Mouse (Mus musculus) CD8-positive naive resting alpha-beta T cell, adult 2 months (primary cell): ENCODE measurements around the gene Arsg.
A peak's percentile ranks its signal among the peaks of the same experiment; 100 is the strongest.

Source experiments
- DNase-seq, 2 experiments: peaks; one replicate each; pipeline ENCODE4 v3.0.0; 2022; ENCODE audit warnings: low read depth in 2 of 2, low spot score in 2 of 2

Arsg gene

DNA sequence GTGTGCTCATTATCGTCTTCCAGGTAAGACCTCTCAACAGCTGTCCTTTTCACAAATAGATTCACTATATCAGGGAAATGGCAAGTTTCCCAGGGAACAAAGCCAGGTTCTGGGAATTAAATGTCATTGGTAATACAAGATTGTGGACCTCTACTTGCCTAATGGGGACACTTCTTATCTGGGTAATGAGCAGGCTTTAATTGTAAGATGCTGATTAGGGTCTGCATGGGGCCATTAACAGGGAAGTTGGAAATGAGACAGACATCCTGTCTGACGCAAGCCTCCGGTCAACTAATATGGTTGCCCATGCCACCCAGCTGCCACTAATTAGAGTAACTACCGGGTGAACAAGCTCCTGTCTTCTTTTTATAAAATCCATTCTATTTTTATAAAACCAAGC, 143.2 kb downstream of the Arsg start:
- no peak for DNase-seq

GRCm38 (mm10) chr11:109616766-109617165, 143.6 kb downstream of the Arsg start:
- DNase-seq, result no peak

- DNase-seq, result peak; percentile 39 to 61
These were observed 145.9 kb downstream of the Arsg start for GRCm38 (mm10) chr11:109619055-109619454.

DNA sequence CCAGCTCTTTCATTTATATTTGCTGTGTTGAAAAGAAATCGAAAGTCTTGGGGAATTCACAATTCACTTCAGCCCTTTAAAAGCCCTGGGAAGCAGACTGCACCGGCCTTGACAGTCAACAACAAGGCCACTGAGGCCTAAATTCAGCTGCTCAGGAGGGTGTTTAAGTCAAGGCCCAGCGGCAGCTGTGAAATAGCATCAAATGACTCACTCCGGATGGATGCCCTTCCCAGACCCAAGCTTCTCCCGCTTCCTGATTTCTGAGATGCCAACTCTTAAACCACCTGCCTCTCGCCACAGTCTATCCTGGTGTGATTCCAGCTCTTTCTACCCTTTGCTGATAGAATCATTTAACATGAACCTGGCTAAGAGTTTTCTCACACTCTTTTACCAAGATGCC, 147.2 kb downstream of the Arsg start:
- no peak for DNase-seq

- peak; percentile 30 to 51 for DNase-seq
These were observed 148.0 kb downstream of the Arsg start for GRCm38 (mm10) chr11:109621183-109621582.

DNA sequence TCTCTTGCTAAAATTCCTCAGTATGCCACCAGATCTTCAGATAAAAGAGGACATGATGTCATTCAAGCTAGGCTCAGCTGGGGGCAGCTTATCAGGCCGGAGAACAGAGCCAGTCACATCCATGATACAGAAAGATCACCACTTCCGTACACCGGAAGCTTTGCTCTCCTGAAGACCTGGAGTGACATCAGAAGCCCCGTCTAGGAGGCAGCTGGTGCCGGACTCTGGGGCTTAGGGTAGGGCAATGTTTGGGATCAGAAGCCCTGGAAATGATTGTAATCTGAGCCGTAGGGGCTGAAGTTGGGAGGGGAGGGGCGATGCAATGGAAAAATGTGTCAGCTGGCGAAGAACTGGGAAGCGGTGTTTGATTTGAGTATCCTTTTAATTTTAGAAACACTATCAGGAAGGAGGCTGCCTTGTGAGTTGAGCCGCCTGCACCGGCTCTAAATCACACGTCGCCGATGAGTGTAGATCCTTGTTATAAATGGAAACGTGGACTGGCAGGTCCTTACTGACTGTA, 149.4 kb downstream of the Arsg start:
- DNase-seq, result no peak
